Mouse (Mus musculus) adrenal gland, adult 2 months (tissue): ENCODE measurements around the gene Mrnip. TPM values are rescaled to one million over a fixed set of nuclear protein-coding genes. Genes with fewer than 3 reads are reported as not detected.

Experiments
- DNase-seq: peaks from one replicate; pipeline ENCODE4 v3.0.0; 2021
- polyA plus RNA-seq: library from polyadenylated mRNA; depleted of rRNA; stranded (reverse); fragments of >200 nt; gene quantifications from 2 replicates; pipeline ENCODE4 v1.2.3, GENCODE M21; 2012
- total RNA-seq, 2 experiments: library from RNA; stranded (reverse); gene quantifications; 2 replicates each; pipeline ENCODE4 v1.2.3; 2021

Mrnip gene
- total and polyA plus RNA-seq, 3 experiments = 4.9 to 11.5 (median 8.7) TPM

DNA sequence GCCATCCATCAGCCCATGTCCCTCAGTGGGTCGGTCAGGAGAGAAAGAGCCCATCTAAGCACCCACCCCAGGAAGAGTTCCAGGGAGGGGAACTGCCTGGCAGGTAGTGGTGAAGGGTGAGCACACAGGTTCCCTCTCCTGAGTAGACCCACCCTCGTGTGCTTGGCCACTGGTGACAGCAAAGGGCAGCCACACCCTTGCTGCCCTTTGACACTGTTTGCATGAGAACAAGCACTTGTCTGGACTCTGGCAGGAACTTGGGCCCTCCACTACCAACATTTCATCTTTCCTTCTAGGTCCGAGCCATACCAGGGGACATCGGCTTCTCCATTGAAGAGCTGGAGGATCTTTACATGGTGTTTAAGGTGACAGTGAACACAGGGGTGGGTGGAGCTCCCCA, 14.9 kb upstream of the Mrnip start:
- DNase-seq = no peak

DNA sequence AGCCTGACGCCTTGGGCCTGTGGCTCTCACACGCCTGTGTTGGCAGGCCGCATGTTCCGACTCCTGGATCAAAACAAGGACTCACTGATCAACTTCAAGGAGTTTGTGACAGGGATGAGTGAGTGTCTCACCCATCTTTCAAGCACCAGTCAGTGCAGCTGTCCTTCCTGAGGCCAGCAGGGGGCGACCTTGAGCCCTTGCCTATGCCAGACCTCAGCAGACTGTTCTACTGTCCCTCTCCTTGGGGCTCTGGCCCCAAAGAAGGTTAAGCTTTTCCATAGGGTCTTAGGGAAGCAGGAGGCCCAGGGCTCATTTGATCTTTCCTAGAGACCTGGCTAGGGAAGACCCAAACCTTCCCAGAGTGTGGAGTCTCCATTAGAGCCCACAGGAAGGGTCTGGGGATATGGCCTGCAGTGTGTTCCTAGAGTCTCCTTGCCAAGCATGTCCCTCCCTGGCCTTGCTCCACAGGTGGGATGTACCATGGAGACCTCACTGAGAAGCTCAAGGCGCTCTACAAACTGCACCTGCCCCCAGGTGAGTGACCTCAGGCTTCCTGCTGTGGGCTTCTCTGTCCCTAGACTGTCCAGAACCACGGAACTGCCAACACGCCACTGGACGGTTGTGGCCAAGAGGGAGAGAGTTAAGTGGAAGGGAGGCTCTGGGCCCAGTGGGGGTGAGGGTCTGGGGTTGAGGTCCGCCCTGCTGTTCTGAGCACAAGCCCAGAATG, 12.5 kb upstream of the Mrnip start:
- peak; percentile 74 for DNase-seq

DNA sequence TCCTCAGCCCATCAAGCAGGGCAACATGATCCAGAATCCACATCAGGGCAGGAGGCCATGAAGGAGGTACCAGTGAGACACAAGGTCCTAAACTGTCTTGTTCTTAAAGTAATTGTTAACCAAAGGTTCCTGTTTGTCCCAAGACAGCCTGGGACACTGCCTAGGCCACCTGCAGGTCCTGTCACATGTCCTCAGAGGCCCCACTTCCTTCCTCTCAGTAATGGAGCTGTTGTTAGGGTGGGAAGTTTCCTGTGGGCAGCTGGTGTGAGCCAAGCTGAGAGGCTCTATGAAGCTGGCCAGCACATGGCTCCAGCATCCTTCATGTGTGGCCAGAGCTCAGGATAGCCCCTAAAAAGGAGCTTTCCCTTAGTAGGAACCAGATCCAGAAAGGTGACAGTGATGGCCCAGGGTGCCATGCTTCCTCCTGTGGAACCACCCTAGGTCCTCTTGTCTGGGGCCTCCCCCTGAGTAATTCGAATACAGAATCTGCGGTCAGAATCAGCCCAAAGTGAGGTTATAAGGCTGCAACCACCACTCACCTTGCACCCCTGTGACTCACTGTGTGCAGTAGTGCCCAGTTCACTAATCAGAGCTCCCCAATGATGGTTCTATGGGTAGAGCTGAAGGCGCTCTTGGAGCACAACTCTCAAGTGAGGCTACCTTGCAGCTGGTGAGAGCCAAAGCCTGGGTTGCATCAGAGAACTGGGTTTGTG, 11.8 kb upstream of the Mrnip start:
- no peak for DNase-seq

DNA sequence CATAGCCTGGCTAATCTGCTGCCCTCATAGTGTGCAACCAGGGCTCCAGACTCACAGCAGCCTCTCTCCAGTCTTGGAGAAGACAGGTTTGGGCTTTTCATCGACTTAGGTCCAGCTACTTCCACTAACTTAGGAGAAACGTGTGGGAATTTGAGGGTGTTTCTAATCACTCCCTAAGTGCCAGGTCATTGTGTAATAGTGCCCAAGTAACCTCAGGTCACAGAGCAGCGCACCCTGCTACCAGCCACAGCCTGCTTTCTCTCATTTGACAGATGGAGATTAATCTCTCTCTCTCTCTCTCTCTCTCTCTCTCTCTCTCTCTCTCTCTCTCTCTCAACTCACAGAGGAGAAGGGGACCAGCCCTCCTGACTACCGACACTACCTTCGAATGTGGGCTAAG, 5.9 kb upstream of the Mrnip start:
- no peak for DNase-seq

DNA sequence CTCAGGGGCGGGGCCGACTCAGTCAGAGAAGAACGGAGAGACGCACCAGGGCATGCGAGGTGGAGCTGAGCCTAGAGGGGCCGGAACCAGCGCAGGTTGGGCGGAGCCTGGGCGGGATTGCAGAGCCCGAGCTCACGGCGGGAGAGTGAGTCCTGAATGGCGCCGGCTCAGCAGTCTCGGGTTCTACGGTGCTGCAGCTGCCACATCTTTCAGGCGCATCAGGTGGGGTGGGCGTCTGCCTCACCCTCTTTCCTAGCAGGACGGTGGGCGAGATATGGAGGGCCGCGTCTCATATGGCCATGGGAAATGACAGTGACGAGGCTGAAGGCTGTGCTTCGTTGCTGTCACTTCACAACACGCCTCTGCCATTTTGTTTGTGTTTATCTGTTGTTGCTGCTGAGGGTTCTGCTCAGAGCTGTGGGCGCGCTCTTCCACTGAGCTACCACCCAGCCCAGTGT, 515 bp downstream of the Mrnip start:
- DNase-seq = peak; percentile 99

DNA sequence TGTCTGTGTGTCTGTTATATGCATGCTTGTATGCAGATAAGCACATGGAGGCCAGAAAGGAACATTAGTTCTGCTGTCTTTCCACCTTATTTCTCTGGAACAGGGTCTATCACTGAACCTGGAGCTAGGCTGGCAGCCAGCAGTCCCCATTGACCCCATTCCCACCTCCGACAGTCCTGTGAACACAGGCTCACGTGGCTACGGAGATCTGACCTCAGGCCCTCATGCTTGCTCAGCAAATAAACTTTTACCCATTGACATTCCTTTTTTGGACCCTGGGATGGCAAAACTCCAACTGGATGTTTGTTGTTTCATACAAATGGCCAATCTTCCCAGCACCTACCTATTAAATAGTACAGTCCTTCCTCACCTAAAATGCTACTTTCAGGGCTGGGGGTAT, 2.1 kb downstream of the Mrnip start:
- DNase-seq = no peak

DNA sequence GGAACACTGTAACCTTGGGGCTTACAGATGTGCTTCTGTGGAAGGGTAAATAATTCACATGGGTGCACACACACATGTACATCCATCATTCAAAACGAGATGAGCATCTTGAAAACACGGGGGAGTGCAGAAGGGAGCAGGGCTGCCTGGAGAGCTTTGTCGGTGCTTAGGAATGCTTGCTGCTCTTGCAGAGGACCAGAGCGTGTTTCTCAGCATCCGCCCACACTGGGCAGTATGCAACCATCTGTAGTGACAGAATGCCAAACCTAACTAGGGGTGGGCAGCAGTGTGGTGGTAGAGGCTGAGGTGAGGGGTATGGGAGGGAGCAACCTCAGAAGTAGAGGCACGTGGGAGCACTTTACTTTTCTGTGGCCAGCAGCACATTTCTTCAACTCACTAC, 2.9 kb downstream of the Mrnip start:
- no peak for DNase-seq

DNA sequence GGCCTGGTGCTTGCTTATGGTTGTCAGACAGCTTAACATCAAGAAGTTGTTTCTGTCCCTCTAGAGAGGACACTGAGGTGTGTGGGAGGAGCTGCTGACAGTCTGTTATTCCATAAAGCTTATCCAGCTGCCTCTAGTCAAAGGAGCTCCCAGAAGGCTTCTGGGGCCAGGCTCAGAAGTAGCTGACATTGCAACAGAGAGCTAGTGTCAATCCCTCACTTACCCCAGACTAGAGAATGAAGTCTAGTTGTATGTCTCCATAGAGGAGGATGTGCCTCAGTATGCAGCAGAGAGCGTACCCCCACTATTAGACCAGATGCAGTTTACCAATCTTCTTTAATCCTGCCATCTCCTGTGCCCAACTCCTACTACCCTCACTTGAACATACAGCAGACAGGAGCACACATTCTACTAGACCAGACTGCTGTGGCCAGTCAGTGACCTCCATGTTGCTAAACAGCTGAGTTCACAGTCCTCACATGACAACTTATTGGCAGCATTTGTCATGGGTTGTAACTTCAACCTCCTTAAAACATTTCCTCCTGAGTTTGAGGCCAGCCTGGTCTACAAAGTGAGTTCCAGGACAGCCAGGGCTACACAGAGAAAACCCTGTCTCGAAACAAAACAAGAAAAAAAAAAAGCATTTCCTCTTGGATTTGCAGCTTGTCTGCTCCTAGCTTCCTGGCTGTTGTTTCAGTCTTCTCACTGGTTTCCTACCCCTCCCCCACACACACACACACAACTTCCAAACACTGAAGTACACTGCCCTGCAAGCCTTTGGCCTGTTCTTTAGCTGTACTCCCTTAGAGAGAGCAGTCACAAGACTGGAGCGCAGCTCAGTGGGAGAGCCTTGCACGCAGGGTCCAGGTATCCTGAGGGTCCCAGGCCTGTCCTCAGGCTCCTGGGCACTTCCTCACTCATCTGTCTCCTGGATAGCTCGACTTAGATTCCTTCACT, 4.6 kb downstream of the Mrnip start:
- no peak for DNase-seq

DNA sequence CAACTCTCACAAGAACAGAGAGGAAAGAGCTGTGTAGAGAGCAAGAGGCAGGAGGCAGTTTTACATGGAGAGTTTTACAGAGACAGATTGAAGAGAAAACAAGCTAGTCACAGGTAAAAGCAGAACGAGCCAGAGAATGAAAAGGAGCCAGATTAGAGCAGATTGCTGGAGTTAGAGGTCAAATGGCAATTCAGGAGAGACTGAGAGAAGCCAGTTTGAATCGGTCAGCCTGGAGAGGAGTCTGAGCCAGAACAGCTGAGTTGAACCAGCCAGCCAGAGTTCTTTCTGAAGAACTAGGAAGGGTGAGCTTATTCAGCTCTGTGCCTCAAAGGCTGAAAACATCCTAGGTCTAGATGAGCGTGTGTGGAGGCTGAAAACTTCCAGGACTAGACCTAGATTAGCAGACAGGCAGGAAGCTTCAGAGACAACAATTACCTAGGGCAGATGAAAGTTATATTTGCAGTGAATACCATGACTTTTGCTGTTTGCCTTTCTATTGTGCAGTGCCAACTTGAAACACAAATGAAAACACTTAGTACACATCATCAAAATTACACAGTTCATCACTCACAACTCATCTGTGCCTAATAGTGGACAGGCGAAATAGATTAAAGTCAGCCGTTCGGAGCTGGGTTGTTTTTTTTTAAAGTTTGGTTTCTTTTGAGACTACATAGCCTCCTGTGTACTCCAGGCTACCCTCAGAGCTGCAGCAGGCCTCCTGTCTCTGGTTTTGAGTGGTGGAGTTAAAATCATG, 6.4 kb downstream of the Mrnip start:
- no peak for DNase-seq

DNA sequence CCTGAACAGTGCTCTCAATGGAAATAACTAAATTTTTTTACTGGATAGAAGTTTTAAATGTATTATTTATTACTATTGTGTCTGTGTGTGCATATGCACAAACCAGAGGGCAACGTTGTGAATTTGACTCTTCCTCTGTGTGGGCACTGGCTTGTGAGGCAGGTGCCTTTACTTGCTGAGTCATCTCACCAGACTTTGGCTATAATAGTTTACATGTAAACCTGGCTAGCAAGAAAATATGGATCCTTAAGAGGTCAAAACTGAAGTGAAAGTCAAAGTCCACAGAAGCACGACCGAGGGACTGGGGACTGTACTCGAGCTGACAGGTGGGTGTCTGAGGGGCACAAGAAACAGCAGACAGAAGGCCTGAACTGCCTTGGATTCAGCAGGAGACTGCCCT, 8.5 kb downstream of the Mrnip start:
- no peak for DNase-seq

DNA sequence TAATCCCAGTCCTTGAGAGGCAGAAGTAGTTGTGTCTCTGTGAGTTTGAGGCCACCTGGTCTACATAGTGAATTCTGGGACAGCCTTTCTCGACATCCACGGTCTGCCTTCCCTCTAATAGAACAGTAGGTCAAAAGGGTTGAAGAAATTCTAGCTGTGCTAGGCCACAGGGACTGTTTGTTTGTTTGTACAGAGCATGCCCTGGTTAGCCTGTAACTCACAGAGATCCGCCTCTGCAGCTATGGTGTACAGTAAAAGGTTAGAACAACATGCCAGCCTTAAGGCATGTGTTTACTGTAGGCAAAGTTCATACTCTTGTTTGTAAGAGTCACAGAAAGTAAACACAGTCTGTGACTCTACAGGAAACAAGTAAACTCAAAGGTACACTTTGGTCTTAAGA, 10.5 kb downstream of the Mrnip start:
- no peak for DNase-seq

DNA sequence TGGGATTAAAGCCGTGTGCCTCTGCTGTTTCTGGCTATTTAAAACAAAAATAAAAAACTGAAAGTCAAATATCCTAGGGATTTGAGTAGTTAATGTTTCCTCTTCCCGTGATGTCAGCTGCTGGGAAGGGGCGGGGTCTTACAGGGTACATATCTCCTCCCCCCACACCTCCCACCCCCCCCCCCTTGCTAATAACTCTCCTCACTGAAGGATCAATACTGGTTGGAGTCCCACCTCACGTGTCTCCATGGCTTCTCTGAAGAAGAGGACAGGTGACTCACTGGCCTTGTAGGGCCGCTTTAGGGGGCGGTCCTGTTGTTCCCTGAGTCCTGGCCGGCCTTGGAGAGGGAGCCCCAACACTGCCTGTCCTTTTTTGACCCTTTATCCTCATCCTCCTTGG, 14.4 kb downstream of the Mrnip start:
- peak; percentile 70 for DNase-seq

DNA sequence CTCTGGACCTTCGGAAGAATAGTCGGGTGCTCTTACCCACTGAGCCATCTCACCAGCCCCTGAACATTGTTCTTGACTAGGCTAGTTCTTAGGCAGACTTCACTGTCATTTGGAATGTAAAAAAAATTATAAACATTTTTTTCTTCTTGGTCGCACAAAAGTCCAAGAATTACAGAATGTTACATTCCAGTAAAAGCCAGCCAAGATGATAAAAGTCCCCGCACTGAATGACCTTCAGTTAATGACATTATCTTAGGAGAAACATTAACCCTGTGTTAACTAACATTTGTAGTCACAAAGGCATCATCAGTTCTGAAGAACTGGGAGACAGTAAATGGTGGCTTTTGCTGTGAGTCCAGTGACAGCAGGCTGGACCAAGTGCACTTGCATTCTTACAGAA, 16.1 kb downstream of the Mrnip start:
- no peak for DNase-seq

DNA sequence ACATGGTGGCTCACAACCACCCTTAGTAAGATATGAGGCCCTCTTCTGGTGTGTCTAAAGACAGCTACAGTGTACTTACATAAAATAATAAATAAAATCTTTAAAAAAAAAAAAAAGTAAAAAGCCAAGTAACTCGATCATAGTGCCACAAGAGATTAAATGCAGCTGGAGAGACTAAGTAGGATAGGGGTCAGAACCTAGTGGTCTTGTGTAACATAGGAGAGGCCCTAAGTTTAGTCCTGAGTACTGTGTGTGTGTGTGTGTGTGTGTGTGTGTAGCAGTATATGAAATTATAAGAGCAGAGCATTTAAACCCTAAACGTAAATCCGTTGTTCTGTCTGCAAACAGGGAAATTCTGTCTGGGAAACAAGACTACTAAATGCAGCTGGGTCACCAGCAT, 18.0 kb downstream of the Mrnip start:
- no peak for DNase-seq

DNA sequence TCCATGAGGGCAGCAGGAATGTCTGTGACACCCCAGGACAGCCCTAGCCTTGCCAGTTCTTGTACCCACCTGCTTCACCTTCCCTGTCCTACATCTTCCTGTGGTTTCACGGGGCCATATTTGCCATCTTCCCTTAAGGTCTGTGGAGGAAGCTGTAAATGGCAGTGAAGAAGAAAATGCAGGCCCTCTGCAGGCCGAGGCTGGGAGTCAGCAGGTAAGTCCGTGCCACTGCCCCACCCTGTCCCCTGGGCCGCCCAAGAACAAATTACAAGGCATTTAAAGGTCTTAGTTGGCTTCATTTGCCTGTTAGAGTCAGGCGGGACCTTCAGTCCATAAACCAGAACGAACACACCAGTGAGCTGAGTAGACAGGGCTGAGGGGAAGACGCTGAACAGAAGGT, 19.8 kb downstream of the Mrnip start:
- DNase-seq = no peak

DNA sequence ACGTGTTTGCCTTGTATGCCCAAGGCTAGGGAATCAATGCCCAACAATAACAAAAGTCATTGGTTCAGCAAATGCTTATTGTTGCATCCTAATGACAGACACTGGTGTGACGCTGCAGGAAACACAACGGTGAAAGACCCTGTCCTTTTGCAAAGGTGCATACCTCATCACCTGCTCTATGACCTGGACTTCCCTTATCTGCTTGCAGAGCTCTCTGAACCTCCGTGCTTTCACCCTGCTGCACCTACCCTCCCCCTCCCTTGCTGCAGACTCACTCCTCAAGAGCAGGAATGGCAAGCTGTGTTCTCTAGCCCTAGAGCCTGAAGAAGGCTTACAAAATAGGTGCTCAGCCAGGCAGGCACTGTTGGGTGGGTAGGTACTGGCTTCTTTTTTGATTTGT, 20.5 kb downstream of the Mrnip start:
- DNase-seq = no peak

DNA sequence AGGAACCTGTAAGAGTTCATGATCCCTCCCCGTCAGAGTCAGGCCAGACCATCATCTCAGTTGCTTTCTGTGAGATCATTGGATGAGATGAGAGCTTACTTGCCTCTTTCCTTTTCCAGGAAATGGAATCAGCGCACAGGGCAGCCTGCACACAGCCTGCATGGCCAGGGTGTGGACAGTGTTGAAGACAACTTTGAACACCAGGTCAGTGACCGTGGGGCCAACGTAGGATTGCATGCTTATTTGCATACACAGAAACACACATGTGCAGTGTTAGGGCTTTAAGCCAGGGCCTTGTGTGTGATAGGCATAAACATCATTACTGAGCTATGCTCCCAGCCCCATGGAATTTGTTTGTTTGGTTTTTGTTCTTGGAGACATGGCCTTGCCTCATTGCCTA, 23.3 kb downstream of the Mrnip start:
- no peak for DNase-seq

DNA sequence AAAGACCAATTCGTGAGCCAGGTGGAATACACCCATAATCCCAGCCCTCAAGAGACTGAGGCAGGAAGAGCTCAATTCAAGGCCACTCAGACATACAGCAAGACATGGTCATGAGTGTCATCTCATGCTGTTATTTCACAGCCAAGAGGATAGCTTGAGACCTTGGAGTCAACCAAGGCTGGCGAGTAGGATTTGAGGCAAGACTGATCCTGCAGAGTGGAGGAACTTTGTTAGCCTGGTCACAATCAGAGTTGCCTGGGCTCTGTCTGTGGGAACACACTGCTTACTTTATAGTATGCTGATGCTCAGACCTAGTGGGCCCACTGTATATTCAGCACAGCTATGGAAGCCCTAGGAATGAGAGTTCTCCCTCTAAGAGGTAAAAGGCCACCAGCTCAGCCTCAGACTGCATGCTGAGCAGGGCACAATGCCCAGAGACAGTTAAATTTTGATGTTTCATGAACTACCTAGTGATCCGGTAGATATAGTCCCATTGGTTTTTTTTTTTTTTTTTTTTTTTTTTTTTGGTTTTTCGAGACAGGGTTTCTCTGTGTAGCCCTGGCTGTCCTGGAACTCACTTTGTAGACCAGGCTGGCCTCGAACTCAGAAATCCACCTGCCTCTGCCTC, 24.1 kb downstream of the Mrnip start:
- no peak for DNase-seq

DNA sequence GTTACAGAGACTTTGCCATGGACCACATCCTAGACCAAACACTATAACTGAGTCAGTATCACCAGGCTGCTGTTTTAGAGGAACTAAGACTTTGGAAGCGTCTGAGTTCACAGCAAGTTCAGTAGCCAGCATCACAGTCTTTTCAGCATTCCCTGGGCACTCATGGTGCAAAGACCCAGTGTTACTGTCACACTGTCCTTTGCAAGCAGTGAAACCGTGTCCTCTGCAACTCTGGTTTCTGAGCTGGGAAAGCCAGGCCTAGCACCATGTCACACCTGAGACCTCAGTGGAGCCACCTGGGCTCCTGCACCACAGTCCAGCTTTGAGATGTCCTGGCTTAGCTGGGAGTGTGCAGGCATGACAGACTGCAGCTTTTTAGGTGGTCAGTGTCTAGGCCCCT, 24.7 kb downstream of the Mrnip start:
- no peak for DNase-seq

DNA sequence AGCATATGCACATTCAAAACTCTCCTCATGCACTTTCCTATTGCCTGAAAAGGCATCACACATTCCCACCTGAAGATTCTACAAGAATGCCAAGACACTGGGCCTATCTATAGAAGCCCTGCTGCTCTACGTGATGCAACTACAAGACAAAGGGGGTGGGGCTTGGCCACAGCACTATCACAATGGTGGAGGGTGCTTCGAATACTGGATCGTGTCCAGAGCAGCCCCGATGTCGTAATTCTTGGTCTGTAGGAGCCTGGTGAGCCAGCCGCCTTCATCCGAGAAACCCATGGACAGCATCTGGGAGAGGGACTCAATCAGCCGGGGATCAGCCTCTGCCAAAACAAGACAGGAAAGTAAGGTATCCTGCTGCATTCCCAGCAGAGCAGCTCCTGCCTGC, 26.4 kb downstream of the Mrnip start:
- peak; percentile 53 for DNase-seq

DNA sequence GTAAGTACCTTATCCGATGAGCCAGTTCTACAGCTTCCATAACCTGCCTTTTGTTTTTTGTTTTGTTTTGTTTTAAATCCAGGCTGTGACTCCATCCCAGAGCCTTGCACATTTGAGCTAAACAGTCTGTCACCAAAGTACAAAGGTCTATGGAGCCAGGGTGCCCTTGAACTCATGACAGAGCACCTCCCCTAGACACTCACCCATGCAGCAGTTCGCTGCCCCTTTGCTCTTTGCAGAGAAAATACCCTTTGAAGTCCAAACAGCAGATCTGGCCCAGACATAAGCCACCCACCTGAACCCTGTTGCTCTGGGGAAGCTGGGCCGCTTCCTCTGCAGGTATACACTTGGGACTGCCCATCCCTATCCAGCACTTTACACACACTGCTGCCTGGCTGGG, 27.3 kb downstream of the Mrnip start:
- peak; percentile 56 for DNase-seq
